Mouse (Mus musculus): ENCODE results near the gene Nabp2.
A peak's percentile ranks its signal among the peaks of the same experiment; 100 is the strongest.

Gene Nabp2

DNA sequence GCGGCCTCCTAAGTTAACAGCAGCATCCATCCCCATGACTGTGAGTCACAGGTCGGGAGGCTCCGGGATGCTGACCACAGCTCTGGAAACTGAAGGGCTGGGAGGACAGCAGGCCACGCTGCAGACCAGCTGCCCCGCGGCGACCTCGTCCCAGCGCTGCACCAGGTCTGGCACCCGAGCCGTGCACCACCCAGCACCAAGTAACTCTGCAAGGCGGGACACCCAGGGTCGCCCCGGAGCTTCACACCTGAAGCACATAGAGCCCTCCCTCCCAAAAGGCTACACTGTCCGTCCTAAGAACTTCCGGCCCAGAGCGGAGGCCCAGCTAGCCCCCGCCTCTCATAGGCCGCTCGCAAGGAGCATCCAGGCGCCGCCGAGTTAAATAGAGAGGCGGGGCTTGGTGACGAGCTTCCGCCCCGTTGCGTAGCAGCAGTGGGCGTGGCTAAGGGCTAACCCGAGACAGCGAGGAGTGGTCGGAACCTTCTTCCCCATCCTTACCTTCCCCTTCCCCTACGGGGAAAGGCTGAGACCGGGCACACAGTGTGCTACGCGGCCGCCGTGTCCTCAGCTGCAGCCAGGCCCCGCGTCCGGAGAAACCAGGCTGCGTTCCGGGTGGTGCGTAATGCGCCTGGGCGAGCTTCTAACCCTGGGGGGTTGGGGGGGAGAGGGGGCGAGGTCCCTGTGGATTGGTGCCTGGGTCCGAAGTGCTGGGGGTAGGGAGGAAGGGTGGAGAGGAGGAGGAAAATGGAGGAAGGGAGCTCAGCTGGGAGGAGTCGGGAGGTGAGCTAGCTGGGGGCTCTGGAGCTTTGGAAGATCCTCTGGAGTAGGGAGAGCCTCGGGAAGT lies at the start of gene Nabp2, which contains the start of gene Rnf41:
TSS of gene Nabp2 (minus strand) at position 282 of the 844 bp plus-strand sequence.
TSS of gene Rnf41 (plus strand) at position 447 of the 844 bp plus-strand sequence.
- DNase-seq (ENCODE audit: low read depth in 2 of 2, low spot score in 2 of 2) = peak; percentile 88 to 93

DNA sequence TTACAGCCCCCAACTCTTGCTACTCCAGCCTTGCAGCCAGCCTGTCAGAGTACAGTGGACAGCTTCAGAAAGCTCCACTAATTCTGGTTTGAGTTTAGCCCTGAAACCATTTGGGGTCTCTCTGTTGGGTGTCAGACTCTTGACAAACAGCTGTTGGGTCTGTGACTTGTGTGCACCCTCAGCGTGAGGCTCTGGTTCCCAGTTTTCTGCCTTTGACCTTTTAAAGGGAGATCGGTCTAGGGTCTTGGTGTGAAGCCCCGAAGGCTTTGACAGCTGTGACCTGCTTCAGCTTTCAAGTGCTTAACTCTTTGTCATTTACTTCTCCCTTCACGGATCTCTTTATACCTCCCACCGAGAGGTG lies 49.0 kb upstream of the Nabp2 start:
- DNase-seq (ENCODE audit: low read depth in 2 of 2, low spot score in 2 of 2) = no peak

DNA sequence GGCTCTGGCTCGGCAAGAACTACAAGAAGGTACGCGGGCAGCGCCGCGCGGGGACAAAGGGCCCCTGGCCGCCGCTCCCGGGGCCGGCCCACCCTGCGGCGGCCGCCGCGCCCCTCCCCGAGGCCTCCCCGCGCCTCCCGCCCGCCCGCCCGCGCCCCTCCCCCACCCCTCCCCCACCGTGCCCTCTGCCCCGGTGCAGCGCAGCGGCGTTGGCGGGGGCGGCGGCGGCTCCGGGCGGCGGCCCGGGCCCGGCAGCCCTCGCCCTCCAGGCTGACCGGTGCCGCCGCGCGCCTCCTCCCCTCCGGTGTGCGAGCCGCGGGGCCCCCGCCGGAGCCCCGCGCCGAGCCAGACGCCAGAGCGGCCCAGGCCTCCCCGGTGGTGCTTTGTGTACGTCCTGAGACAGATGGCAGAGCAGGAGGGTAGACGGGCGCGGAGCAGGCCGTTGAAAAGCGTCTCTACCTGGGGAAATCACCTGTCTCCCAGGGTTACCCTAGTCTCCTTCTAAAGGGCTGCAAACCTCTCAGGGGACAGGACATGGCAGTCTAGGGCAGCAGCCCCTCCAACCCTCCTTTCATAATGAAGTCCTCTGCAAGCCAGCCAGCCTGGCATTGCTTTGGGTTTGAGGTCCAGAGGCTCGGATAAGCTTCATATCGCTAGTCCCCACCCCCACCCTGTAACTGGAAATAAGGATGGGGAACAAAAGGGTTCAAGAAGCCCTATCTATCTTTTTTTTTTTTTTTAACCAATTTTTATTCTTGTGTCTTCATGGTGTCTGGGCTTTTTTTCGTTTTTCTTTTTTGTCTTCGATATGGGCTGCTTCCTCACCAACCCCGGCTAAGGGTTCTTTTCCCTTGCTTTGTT lies 48.3 kb upstream of the Nabp2 start:
- peak; percentile 28 to 30 for DNase-seq (ENCODE audit: low read depth in 2 of 2, low spot score in 2 of 2)

DNA sequence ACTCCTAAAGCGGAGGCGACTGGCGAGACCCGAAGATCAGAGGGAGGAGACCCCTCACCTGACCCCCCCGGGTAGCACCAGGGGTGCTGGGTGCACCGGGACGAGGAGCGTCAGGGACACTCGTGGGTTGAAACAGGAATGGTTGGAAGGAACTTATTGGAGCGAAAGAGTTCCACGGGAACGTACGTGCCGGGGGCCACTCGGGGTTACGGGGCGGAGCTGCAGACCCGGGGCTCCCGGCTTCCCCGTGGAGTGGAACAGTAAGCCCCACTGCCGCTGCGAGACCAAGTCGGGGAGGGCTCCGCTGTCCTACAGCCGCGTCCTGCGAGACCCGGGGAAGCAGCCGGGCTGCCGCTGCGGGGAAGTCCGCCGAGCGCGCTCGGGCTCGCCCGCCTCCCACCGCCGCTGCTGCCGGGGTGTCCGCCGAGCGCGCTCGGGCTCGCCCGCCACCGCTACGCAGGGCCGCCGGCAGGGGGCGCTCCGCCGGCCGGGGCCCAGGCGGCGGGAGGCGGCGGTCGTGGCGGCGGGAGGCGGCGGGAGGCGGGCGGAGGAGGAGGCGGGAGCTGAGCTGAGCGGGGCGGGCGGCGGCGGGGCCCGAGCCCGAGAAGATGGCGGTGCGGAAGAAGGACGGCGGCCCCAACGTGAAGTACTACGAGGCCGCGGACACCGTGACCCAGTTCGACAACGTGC lies 47.6 kb upstream of the Nabp2 start, which contains the start of gene Smarcc2:
TSS of gene Smarcc2 (plus strand) at position 530 of the 690 bp plus-strand sequence.
- peak; percentile 64 to 75 for DNase-seq (ENCODE audit: low read depth in 2 of 2, low spot score in 2 of 2)

DNA sequence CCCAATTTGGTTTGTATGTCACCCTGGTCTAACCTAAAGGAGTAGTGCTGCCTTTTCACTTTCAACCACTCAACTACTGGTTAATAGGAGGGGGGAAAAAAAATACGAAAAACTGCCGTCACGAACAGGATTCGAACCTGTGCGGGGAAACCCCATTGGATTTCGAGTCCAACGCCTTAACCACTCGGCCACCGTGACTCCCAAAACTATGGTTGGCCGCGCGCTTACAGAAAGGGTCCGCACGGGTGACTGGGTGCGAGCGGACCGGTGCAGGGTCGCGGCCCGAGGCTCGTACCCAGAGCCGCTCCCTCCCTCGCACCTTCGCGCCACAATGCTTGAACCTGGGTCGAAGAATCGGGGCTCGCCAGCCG lies 47.0 kb upstream of the Nabp2 start:
- DNase-seq (ENCODE audit: low read depth in 2 of 2, low spot score in 2 of 2) = peak; percentile 74 to 76

DNA sequence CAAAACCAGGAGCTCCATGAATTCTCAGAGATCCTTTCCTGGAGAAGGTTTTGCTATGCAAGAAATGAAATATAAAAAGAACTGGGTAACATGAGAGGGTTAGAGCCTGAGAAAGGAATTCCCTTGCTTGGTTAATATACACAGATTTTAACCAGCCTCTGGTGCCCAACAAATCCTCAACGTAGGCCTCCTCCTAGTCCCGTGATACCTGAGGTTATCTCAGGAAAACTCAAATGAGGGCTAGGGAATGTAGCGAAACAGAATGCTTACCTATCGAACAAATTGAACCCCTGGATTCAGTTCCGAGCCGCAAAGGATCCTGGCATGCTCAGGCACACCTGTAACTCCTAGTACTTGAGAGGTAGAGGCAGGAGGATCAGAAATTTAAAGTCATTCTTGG lies 46.4 kb upstream of the Nabp2 start:
- DNase-seq (ENCODE audit: low read depth in 2 of 2, low spot score in 2 of 2) = no peak

- peak; percentile 57 to 78 for DNase-seq (ENCODE audit: low read depth in 2 of 2, low spot score in 2 of 2)
Observed at GRCm38 (mm10) chr10:128455280-128455679, 44.0 kb upstream of the Nabp2 start.

GRCm38 (mm10) chr10:128454471-128454870 lies 43.2 kb upstream of the Nabp2 start:
- DNase-seq (ENCODE audit: low read depth in 2 of 2, low spot score in 2 of 2) = no peak

DNA sequence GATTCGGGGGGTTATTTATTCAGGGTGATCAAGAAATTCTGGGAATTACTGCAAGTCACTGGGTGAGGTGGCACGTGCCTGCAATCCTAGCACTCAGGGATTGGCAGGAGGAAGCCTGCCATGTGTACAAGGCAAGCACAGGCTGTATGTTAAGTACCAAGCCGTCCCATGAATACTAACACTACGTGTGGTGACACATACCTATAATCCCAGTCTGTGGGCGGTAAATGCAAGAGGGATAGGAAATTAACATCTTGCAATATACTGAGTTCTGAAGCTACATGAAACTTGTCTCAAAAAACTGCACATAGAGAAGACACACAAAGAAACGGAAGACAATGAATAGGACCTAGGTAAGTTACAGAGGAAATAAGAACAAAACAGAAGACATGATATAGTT lies 39.7 kb upstream of the Nabp2 start:
- DNase-seq (ENCODE audit: low read depth in 2 of 2, low spot score in 2 of 2) = no peak

- no peak for DNase-seq (ENCODE audit: low read depth in 2 of 2, low spot score in 2 of 2)
Observed at GRCm38 (mm10) chr10:128445407-128445806, 34.1 kb upstream of the Nabp2 start.

- no peak for DNase-seq (ENCODE audit: low read depth in 2 of 2, low spot score in 2 of 2)
Observed at GRCm38 (mm10) chr10:128444354-128444753, 33.1 kb upstream of the Nabp2 start.

- no peak for DNase-seq (ENCODE audit: low read depth in 2 of 2, low spot score in 2 of 2)
Observed at GRCm38 (mm10) chr10:128442718-128443117, 31.4 kb upstream of the Nabp2 start.

DNA sequence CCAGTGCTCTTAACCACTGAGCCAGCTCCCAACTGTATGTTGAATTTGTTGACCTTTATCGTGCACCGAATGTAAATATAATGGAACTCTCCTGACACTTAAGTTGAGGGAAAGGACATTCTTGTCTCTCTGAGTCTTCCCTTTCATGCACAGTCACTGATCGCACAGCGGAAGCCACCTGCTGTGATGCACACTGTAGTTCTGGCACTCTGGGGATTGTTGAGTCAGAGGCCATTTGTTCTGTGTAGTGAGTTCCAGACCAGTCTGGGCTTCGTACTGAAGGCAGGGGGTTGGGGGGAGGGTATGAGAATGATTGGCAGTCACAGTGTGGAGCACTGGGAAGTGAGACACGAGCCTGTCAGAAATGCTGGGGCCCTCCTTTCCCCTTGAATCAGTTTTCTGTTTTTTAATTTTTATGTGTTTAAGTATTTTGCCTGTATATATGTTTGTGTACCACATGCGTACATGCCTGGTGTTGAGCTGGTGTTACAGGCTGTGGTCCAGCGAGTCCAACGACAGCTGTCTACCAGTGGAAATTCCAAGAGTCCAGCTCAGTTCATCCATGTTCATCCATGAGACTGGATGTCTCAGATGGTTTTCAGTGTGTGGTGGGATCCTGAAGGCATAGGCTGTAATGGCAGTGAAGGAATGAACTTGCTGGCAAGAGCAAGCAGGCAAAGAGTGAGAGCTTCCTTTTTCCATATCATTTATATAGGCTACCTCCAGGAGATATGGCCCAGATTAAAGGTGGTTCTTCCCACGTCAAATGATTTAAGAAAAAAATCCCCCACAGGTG lies 30.2 kb upstream of the Nabp2 start:
- DNase-seq (ENCODE audit: low read depth in 2 of 2, low spot score in 2 of 2) = no peak

GRCm38 (mm10) chr10:128440407-128440806 lies 29.1 kb upstream of the Nabp2 start:
- no peak for DNase-seq (ENCODE audit: low read depth in 2 of 2, low spot score in 2 of 2)

GRCm38 (mm10) chr10:128438675-128439279 lies 27.5 kb upstream of the Nabp2 start:
- peak in 1 of 2 experiments; percentile 12 for DNase-seq (ENCODE audit: low read depth in 2 of 2, low spot score in 2 of 2)

DNA sequence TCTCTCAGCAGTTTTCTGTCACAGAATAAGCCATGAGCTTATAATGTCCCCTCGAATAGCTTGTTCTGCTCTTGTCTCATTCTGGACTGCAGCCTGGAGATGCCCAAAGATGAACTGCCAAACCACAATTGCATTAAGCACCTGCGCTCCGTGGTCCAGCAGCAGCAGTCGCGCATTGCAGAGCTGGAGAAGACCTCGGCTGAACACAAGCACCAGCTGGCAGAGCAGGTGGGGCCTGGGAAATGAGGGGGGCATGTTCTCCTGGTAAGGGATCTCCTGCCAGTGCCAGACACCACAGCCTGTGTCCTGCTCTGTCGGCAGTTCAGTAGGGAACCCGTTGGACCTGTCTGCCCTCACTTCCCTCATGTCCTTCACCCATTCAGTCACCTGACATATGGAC lies 25.1 kb upstream of the Nabp2 start:
- DNase-seq (ENCODE audit: low read depth in 2 of 2, low spot score in 2 of 2) = no peak

- DNase-seq (ENCODE audit: low read depth in 2 of 2, low spot score in 2 of 2) = no peak
Observed at GRCm38 (mm10) chr10:128435873-128436272, 24.6 kb upstream of the Nabp2 start.

DNA sequence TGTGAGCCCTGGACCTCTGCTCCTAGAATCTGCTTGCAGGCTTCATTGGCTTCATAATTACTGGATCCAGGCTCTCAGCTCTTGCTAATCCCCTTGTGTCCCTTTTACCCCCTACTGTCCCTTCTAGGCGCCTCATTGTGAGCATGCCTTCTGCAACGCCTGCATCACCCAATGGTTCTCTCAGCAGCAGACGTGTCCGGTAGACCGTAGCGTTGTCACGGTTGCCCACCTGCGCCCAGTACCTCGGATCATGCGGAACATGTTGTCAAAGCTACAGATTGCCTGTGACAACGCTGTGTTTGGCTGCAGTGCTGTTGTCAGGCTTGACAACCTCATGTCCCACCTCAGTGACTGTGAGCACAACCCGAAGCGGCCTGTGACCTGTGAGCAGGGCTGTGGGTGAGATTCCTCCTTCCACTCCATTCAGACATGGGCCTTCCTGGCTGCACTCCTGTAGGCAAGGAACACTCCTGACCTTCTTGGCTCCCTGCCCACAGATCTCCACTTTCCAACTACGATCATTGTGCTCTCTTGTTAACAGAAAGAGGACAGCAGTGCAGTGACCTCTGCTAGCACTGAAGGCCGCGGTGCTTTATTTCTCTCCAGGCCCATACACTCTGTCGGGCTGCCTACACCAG lies 24.0 kb upstream of the Nabp2 start:
- no peak for DNase-seq (ENCODE audit: low read depth in 2 of 2, low spot score in 2 of 2)

DNA sequence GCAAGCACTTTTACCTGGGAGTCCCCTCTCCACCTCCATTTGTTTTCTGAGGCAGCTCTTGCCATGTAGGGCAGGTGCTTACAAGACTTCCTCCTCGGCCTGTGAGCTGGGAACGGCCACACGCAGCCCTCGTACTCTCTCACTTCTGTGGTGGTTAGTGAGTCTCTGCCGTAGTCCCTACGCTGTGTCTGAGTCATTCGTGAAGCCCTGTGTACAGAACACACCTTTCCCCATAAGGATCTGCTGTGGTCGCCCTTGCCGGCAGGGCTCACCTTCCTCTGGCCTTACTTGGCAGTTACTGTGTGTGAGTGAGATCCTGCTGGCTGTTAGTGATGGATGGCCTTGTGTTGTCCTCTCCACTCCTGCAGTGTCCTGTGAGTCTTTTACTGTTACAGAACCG lies 23.4 kb upstream of the Nabp2 start:
- DNase-seq (ENCODE audit: low read depth in 2 of 2, low spot score in 2 of 2) = peak; percentile 34 to 44

GRCm38 (mm10) chr10:128433417-128433816 lies 22.1 kb upstream of the Nabp2 start:
- no peak for DNase-seq (ENCODE audit: low read depth in 2 of 2, low spot score in 2 of 2)

Data from CD8-positive naive resting alpha-beta T cell, adult 2 months (primary cell).